22 mouse cellular contexts compared by ENCODE assay signal in genomic region chr5:23395721-23396120, GRCm38 (mm10).
"Had no signal": no experiment of that assay in that cellular context is flagged by ENCODE, and none has a peak within 500 bp of the region (broad histone marks: within the 10 kb centered on the region; RNA-seq: fewer than 3 reads in every experiment).

No protein-coding gene starts in this region.

- H3K9me3 ChIP-seq: heart, embryonic 10.5 days; heart, embryonic 12.5 days; hindbrain, embryonic 10.5 days; hindbrain, embryonic 12.5 days; limb, embryonic 10.5 days; limb, embryonic 12.5 days; liver, embryonic 13.5 days had no signal

- H3K27me3 ChIP-seq: heart, embryonic 12.5 days; hindbrain, embryonic 12.5 days; limb, embryonic 12.5 days; liver, embryonic 13.5 days had no signal

- H3K4me3 ChIP-seq: heart, embryonic 10.5 days; heart, embryonic 12.5 days; hindbrain, embryonic 10.5 days; hindbrain, embryonic 12.5 days; layer of hippocampus, adult 2 months; left cerebral cortex, adult 2 months; limb, embryonic 10.5 days; limb, embryonic 12.5 days; liver, embryonic 13.5 days had no signal

- H3K4me1 ChIP-seq: heart, embryonic 12.5 days; hindbrain, embryonic 10.5 days; hindbrain, embryonic 12.5 days; limb, embryonic 10.5 days; limb, embryonic 12.5 days; liver, embryonic 13.5 days had no signal

- H3K27ac ChIP-seq: heart, embryonic 10.5 days; hindbrain, embryonic 10.5 days; hindbrain, embryonic 12.5 days; hindbrain, embryonic 14.5 days; layer of hippocampus, adult 2 months; limb, embryonic 10.5 days; limb, embryonic 12.5 days; liver, embryonic 13.5 days had no signal

- H3K4me2 ChIP-seq: heart, embryonic 12.5 days; hindbrain, embryonic 12.5 days; hindbrain, embryonic 14.5 days; limb, embryonic 12.5 days; liver, embryonic 11.5 days; liver, embryonic 13.5 days had no signal

- ATAC-seq: inflammation-experienced regulatory T-cells, adult 6 months; intestine, postnatal 0 days had no signal

- H3K9ac ChIP-seq: heart, embryonic 12.5 days; hindbrain, embryonic 12.5 days; hindbrain, embryonic 14.5 days; limb, embryonic 12.5 days; liver, embryonic 13.5 days had no signal

- DNase-seq: gastrocnemius, postnatal 25 days; heart, postnatal 10 days; heart, postnatal 4 days; kidney, adult 18-20 months; kidney, adult 8-10 months; kidney, postnatal 10 days; kidney, postnatal 25 days; kidney, postnatal 4 days; liver; liver, embryonic 13.5 days had no signal
